Mouse (Mus musculus): ENCODE measurements around the gene Gm47959. TPM values are rescaled to one million over a fixed set of nuclear protein-coding genes. Genes with fewer than 3 reads are reported as not detected.

Gene Gm47959
- not detected for polyA plus RNA-seq (2014; fragmentation: Illumina TruSeq; extraction: RNeasy Lipid Tissue Mini Kit (QIAGEN cat#74804); ENCODE audit: low read depth, low replicate concordance)

DNA sequence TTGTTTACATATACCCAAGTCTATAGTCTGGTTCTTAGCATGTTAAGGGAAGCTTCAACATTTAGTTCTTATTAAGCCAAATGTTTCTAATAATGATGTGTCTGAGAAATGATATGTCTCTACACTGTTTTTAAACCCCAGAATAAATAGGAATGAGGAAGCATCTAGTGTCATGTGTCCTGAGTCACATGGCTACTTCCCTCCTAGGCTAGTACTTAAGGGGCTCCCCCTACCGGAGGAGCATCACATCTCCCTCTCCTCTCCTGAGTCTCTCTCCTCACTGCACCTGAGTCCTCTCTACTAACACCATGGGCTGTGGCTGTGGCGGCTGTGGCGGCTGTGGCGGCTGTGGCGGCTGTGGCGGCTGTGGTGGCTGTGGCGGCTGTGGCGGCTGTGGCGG lies at the start of gene Gm47959:
Gene Gm47959, plus strand, starts transcription at position 243 of the 400 bp plus-strand sequence.

DNA sequence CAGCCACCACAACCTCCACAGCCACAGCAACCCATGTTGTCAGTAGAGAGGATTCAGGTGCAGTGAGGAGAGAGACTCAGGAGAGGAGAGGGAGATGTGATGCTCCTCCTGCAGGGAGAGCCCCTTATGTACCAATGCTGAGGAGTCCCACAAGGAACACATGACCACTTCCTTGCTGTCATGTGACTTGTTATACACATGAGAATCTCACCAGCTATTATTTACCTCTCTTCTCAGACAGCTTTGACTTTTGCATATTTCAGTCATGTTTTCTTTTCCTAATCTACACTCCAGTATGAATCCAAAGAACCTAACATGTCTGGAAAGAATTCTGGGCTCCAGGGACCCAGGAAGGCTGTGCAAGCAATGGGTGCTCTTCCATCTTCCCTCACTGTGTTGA lies 44.4 kb upstream of the Gm47959 start, which contains the start of gene Gm7544:
Gene Gm7544, minus strand, starts transcription at position 101 of the 400 bp plus-strand sequence.

DNA sequence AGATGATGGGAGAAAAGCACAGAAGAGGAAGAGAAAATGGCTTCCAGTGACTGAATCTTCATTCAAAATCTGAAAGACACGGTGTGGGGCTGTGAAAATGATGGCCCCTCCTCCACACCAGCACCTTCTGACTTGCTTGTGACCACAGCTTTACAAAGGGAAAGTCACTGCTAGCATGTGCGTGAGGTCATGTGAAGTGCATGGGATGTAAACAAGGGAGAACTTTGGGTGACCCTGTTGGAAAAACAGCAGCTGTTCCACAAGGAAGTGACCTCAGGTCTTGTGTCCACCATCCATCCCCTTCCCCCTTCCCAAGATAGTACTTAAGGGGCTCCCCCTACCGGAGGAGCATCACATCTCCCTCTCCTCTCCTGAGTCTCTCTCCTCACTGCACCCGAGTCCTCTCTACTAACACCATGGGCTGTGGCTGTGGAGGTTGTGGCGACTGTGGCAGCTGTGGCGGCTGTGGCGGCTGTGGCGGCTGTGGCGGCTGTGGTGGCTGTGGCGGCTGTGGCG lies 40.4 kb upstream of the Gm47959 start, which contains the start of gene Gm47955:
Gene Gm47955, plus strand, starts transcription at position 417 of the 516 bp plus-strand sequence.

DNA sequence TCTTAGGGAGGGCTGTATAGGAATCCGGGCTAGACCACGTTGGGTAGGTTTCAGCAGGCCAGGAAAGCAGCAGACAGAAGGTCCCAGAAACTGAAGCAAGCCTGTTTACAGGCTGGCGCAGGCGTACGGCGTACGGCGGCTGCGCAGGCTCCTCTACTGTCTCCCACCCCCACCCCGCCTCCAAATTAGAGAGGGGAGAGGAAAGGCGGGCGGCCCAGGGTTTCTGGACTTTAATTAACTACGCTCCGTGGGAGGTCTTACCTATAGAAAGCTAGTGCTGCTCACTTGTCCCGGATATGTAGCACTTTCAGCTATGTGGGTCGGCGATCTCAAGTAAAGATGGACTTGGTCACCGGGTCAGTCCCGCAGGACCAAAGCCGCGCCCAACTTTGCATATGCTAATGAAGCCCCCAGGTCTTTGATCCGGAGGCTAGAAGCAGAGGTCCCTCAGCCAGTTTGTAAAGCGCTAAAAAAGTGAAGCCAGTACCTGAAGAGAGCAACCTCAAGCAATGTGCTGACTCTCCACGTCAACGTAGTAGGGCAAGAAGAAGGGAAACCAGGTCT lies 37.8 kb downstream of the Gm47959 start, which contains the start of gene Slc19a3:
Gene Slc19a3, minus strand, starts transcription at position 340 of the 564 bp plus-strand sequence.

DNA sequence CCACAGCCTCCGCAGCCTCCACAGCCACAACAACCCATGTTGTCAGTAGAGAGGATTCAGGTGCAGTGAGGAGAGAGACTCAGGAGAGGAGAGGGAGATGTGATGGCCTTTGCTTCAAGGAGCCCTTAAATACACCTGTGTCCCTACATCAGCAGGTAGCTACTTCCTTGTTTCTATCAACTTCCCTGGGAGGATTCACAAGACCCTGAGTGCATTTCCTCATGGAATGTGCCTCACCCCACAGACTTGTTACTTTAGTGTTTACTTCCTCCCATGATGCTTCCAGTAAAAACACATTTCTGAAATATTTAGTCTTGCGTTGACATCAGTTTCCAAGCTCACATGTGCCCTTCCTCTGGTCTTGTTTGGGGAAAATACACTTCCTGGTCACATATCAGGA lies 42.0 kb downstream of the Gm47959 start, which contains the start of gene Krtap28-10:
Gene Krtap28-10, minus strand, starts transcription at position 101 of the 400 bp plus-strand sequence.

DNA sequence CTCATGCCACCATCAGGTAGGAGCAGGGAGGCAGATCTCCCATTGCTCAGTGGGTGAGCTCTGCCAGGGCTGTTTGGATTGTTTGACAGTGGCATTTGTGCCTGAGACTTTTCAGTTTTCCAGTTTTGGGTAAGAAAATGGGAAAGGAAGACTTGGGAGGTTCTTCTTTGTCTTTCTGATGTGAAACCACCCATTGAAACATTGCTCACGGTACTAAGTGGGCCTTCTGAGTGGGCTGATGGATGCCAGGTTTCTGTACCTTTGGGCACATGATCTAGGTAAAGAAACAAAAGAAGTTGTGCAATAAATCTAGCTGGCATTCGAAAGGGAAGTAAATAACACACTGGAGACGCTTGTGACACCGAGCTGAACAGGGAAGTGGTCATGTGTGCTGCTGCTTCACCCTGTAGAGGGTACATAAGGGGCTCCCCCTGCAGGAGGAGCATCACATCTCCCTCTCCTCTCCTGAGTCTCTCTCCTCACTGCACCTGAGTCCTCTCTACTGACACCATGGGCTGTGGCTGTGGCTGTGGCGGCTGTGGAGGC lies 44.6 kb downstream of the Gm47959 start, which contains the start of gene Gm47969:
Gene Gm47969, plus strand, starts transcription at position 51 of the 546 bp plus-strand sequence.

Other genes with a start within 250 kb of the Gm47959 start
- gene Tm4sf20, start 232.1 kb upstream of the Gm47959 start, polyA plus RNA-seq (2014; fragmentation: Illumina TruSeq; extraction: RNeasy Lipid Tissue Mini Kit (QIAGEN cat#74804); ENCODE audit: low read depth, low replicate concordance) = 0.22 TPM
- gene Gm47791, start 229.3 kb upstream of the Gm47959 start, polyA plus RNA-seq (2014; fragmentation: Illumina TruSeq; extraction: RNeasy Lipid Tissue Mini Kit (QIAGEN cat#74804); ENCODE audit: low read depth, low replicate concordance) = not detected
- gene Agfg1, start 161.1 kb upstream of the Gm47959 start, polyA plus RNA-seq (2014; fragmentation: Illumina TruSeq; extraction: RNeasy Lipid Tissue Mini Kit (QIAGEN cat#74804); ENCODE audit: low read depth, low replicate concordance) = 189 TPM
- 0.87 TPM for gene A030005L19Rik, start 87.2 kb upstream of the Gm47959 start, polyA plus RNA-seq (2014; fragmentation: Illumina TruSeq; extraction: RNeasy Lipid Tissue Mini Kit (QIAGEN cat#74804); ENCODE audit: low read depth, low replicate concordance)
- not detected for gene A030014E15Rik, start 75.6 kb upstream of the Gm47959 start, polyA plus RNA-seq (2014; fragmentation: Illumina TruSeq; extraction: RNeasy Lipid Tissue Mini Kit (QIAGEN cat#74804); ENCODE audit: low read depth, low replicate concordance)
- not detected for gene Gm6217, start 69.1 kb upstream of the Gm47959 start, polyA plus RNA-seq (2014; fragmentation: Illumina TruSeq; extraction: RNeasy Lipid Tissue Mini Kit (QIAGEN cat#74804); ENCODE audit: low read depth, low replicate concordance)
- gene A030003K21Rik, start 57.2 kb upstream of the Gm47959 start, polyA plus RNA-seq (2014; fragmentation: Illumina TruSeq; extraction: RNeasy Lipid Tissue Mini Kit (QIAGEN cat#74804); ENCODE audit: low read depth, low replicate concordance) = not detected
- not detected for gene Gm7544, start 44.5 kb upstream of the Gm47959 start, polyA plus RNA-seq (2014; fragmentation: Illumina TruSeq; extraction: RNeasy Lipid Tissue Mini Kit (QIAGEN cat#74804); ENCODE audit: low read depth, low replicate concordance)
- gene Gm47955, start 40.3 kb upstream of the Gm47959 start, polyA plus RNA-seq (2014; fragmentation: Illumina TruSeq; extraction: RNeasy Lipid Tissue Mini Kit (QIAGEN cat#74804); ENCODE audit: low read depth, low replicate concordance) = not detected
- 0.38 TPM for gene Slc19a3, start 37.9 kb downstream of the Gm47959 start, polyA plus RNA-seq (2014; fragmentation: Illumina TruSeq; extraction: RNeasy Lipid Tissue Mini Kit (QIAGEN cat#74804); ENCODE audit: low read depth, low replicate concordance)
- not detected for gene Krtap28-10, start 41.9 kb downstream of the Gm47959 start, polyA plus RNA-seq (2014; fragmentation: Illumina TruSeq; extraction: RNeasy Lipid Tissue Mini Kit (QIAGEN cat#74804); ENCODE audit: low read depth, low replicate concordance)
- not detected for gene Gm47969, start 44.4 kb downstream of the Gm47959 start, polyA plus RNA-seq (2014; fragmentation: Illumina TruSeq; extraction: RNeasy Lipid Tissue Mini Kit (QIAGEN cat#74804); ENCODE audit: low read depth, low replicate concordance)
- not detected for gene A030005K14Rik, start 58.8 kb downstream of the Gm47959 start, polyA plus RNA-seq (2014; fragmentation: Illumina TruSeq; extraction: RNeasy Lipid Tissue Mini Kit (QIAGEN cat#74804); ENCODE audit: low read depth, low replicate concordance)
- gene Krtap28-13, start 60.4 kb downstream of the Gm47959 start, polyA plus RNA-seq (2014; fragmentation: Illumina TruSeq; extraction: RNeasy Lipid Tissue Mini Kit (QIAGEN cat#74804); ENCODE audit: low read depth, low replicate concordance) = not detected
- gene Ccl20, start 116.2 kb downstream of the Gm47959 start, polyA plus RNA-seq (2014; fragmentation: Illumina TruSeq; extraction: RNeasy Lipid Tissue Mini Kit (QIAGEN cat#74804); ENCODE audit: low read depth, low replicate concordance) = not detected
- gene Daw1, start 159.2 kb downstream of the Gm47959 start, polyA plus RNA-seq (2014; fragmentation: Illumina TruSeq; extraction: RNeasy Lipid Tissue Mini Kit (QIAGEN cat#74804); ENCODE audit: low read depth, low replicate concordance) = 51.0 TPM

Data from testis, adult 10 weeks (tissue).